Mouse (Mus musculus) neural tube, embryonic 12.5 days (tissue): Measurements from ENCODE around the gene Tmcc3. TPM values are rescaled to one million over a fixed set of nuclear protein-coding genes. Genes with fewer than 3 reads are reported as not detected.
A peak's percentile ranks its signal among the peaks of the same experiment; 100 is the strongest.

ENCODE experiments used
- ATAC-seq: fragments of 200-750 bp; cut with Nextera tagmentation; 2 replicates; pipeline ENCODE4 v1.8.0; 2017; ENCODE audit warnings: low read depth, mild to moderate bottlenecking, moderate TSS enrichment, moderate library complexity; ENCODE audit not compliant: low FRiP score
- H3K27ac ChIP-seq: fragments of 300-500 bp; sonication (generic); 2 replicates; pipeline ENCODE4 v1.5.1; 2016
- H3K27me3 ChIP-seq: fragments of 300-500 bp; sonication (generic); replicated peaks from 2 replicates; pipeline ENCODE4 v1.6.1; 2016; ENCODE audit warnings: mild to moderate bottlenecking
- H3K36me3 ChIP-seq: fragments of 300-500 bp; sonication (generic); 2 replicates; pipeline ENCODE4 v1.6.1; 2016; ENCODE audit warnings: mild to moderate bottlenecking
- H3K4me1 ChIP-seq: fragments of 300-500 bp; sonication (generic); 2 replicates; pipeline ENCODE4 v1.6.1; 2016
- H3K4me2 ChIP-seq: fragments of 300-500 bp; sonication (generic); replicated peaks from 2 replicates; pipeline ENCODE4 v1.6.1; 2016; ENCODE audit warnings: mild to moderate bottlenecking
- H3K4me3 ChIP-seq: fragments of 300-500 bp; sonication (generic); 2 replicates; pipeline ENCODE4 v1.5.1; 2016
- H3K9ac ChIP-seq: fragments of 300-500 bp; sonication (generic); 2 replicates; pipeline ENCODE4 v1.6.1; 2016; ENCODE audit warnings: mild to moderate bottlenecking
- H3K9me3 ChIP-seq: fragments of 300-500 bp; sonication (generic); 2 replicates; pipeline ENCODE4 v1.6.1; 2016; ENCODE audit warnings: mild to moderate bottlenecking
- WGBS: fragments of 180-500 bp; shearing (Covaris S2); methylation state at CpG from one replicate; pipeline ENCODE4 v1.1.7; 2016; 5-methylcytosine and 5-hydroxymethylcytosine counted together
- polyA plus RNA-seq: library from polyadenylated mRNA; unstranded; fragments of >200 nt; fragmentation: Nextera tagmentation; extraction: Ambion mirVana; gene quantifications from 2 replicates; pipeline ENCODE4 v1.2.1, GENCODE M21; 2016

Tmcc3 gene
- polyA plus RNA-seq, 1 experiment from 2014 or later = 7.6 TPM

DNA sequence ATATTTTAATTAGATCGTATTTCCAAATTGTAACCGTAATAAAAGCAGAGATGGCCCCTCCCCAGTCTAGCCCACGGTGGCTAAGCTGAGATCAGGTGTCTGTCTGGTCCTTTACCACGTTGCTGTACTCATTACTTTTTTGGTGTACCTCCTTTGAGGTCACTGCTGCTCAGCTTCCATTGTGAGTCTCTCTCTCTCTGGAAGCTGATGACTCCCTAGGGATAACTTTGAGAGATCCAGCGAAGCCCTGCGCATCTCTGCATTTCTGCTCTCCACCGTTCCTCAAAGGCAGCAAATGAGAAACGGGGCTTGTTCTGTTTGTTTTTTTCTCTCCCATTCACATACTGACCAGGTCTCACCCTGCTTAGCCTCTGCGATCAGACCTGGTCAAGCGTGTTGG is 23.3 kb downstream of the Tmcc3 start:
- H3K4me3 ChIP-seq = no peak overlapping the region
- no peaks in the 10 kb centered on the region for H3K27me3 ChIP-seq
- no peak overlapping the region for H3K4me2 ChIP-seq
- no peaks in the 10 kb centered on the region for H3K36me3 ChIP-seq
- WGBS = 75% methylated on average over 10 of the region's 10 CpGs
- H3K9ac ChIP-seq = no peak overlapping the region
- ATAC-seq = no peak
- no peaks in the 10 kb centered on the region; the same call in 1 of the 2 replicates for H3K9me3 ChIP-seq
- H3K4me1 ChIP-seq = no peaks in the 10 kb centered on the region
- no peak overlapping the region for H3K27ac ChIP-seq

DNA sequence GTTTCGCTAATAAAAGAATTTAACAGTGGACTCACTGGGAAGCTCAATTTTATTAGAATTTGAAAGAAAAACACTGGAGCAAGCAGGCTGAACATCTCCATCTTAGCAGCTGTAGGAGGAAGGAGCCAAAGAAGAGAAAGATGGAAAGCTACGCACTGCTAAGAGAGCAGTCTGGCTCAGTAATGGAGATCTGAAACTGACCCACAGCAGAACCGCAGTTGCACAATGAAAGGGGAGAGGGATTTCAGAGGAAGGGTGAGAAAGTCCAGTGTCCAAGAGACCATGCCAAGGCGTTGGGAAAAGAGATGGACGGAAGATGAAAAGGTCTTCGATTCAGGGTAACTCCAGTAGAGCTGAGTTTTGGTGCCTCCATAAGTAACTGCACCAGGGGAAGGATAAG is 24.3 kb downstream of the Tmcc3 start:
- ATAC-seq = no peak
- Histone ChIP-seq H3K4me3 (no peak overlapping the region), H3K27ac (no peak overlapping the region), H3K4me2 (no peak overlapping the region), H3K36me3 (no peaks in the 10 kb centered on the region), H3K9ac (no peak overlapping the region), H3K4me1 (no peaks in the 10 kb centered on the region), H3K9me3 (no peaks in the 10 kb centered on the region; the same call in 1 of the 2 replicates), H3K27me3 (no peaks in the 10 kb centered on the region)
- 95% methylated on average over 6 of the region's 6 CpGs for WGBS

DNA sequence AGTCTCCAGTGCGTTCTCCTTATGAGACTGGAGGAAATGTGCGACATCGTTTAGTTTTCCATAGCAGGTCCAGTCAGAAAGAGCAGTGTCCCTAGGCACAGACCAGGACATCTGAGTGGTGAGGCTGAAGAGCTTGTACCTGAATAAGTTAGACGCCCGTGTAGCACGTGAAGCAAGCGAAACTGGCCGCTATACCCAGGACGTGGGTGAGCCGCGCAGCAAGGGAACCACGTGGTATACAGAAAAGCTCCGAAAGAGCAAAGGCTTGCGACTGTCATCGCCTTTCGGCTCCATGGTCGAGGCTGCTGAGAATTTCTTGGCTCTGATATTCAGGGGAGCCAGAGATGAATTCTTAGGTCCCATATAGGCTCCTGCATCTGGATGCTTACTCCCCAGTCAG is 29.8 kb downstream of the Tmcc3 start:
- H3K9me3 ChIP-seq = no peaks in the 10 kb centered on the region
- H3K4me2 ChIP-seq = peak overlapping the region; percentile 20; the same call in 1 of the 2 replicates
- no peak overlapping the region for H3K9ac ChIP-seq
- no peak overlapping the region for H3K4me3 ChIP-seq
- no peak for ATAC-seq
- H3K27me3 ChIP-seq = no peaks in the 10 kb centered on the region
- no peak overlapping the region for H3K27ac ChIP-seq
- 73% methylated on average over 17 of the region's 17 CpGs for WGBS
- no peaks in the 10 kb centered on the region for H3K4me1 ChIP-seq
- no peaks in the 10 kb centered on the region for H3K36me3 ChIP-seq

DNA sequence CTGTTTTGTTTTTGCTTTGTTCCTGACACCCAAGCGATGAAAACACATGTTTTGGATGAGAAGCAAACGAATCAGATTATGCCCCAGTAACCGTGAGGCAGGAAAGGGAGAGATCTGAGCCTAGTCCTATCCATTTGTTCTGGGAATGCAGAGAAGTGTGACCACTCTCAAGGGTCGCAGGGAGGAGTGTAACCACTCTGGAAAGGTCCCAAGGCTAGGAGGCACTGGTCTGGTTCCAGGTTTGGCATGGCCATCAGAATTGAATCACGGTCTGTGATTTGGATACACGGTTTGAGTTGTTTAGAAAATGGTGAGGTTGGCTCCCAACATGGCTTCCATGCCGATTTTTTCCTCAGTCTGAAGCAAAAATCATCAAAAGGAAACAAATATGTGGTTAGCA is 30.5 kb downstream of the Tmcc3 start:
- H3K27ac ChIP-seq = no peak overlapping the region
- H3K4me3 ChIP-seq = no peak overlapping the region
- no peaks in the 10 kb centered on the region for H3K27me3 ChIP-seq
- no peaks in the 10 kb centered on the region for H3K4me1 ChIP-seq
- no peak overlapping the region for H3K4me2 ChIP-seq
- no peaks in the 10 kb centered on the region for H3K9me3 ChIP-seq
- no peak for ATAC-seq
- H3K9ac ChIP-seq = no peak overlapping the region
- WGBS = 80% methylated on average over 7 of the region's 7 CpGs
- H3K36me3 ChIP-seq = no peaks in the 10 kb centered on the region

- ATAC-seq = no peak
- Histone ChIP-seq H3K4me3 (no peak overlapping the region), H3K27me3 (no peaks in the 10 kb centered on the region), H3K27ac (no peak overlapping the region), H3K9me3 (no peaks in the 10 kb centered on the region), H3K9ac (no peak overlapping the region), H3K4me1 (no peaks in the 10 kb centered on the region), H3K36me3 (no peaks in the 10 kb centered on the region), H3K4me2 (no peak overlapping the region)
- WGBS = 89% methylated on average over 7 of the region's 7 CpGs
These were observed 31.8 kb downstream of the Tmcc3 start for GRCm38 (mm10) chr10:94343581-94343980.

DNA sequence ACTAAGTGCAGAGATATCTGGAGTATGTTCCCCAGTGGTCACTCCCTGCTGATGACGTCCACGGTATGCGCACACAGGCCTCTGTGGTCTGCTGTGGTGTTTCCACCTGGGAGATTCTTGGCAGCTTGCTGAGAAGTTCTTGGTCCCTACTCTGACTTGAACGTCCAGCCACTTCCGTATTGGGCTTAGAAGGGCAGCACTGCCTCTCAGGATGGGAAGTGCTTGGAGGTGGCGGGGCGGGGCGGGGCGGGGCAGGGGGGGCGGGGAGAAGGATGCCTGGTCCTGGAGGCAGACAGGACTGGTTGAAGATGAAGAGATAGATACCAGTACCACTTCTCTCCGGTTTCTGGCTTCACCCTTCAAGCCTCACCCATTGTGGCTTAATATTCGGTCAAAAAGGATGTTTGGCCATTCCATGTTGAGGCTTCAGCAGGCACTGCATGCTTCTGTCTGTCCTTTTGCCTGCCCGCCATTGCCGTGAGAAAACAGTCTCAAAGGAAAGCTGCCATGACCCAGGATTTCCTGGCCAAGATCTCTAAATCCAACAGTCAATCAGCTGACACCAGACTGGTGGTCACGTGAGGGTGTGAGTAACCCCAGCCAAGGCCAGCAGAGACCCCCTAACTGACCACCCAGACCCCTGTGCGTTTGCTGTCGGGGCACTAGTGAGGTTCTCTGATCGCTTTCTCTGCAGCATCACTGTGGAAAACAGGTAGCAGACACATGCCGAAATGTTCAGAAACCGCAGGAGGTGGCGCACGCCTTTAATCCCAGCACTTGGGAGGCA is 33.1 kb downstream of the Tmcc3 start:
- H3K4me2 ChIP-seq = no peak overlapping the region
- H3K36me3 ChIP-seq = no peaks in the 10 kb centered on the region
- H3K4me1 ChIP-seq = no peaks in the 10 kb centered on the region
- 58% methylated on average over 22 of the region's 22 CpGs for WGBS
- ATAC-seq = no peak
- no peak overlapping the region for H3K9ac ChIP-seq
- H3K4me3 ChIP-seq = no peak overlapping the region
- H3K27me3 ChIP-seq = no peaks in the 10 kb centered on the region
- H3K9me3 ChIP-seq = no peaks in the 10 kb centered on the region
- no peak overlapping the region for H3K27ac ChIP-seq

DNA sequence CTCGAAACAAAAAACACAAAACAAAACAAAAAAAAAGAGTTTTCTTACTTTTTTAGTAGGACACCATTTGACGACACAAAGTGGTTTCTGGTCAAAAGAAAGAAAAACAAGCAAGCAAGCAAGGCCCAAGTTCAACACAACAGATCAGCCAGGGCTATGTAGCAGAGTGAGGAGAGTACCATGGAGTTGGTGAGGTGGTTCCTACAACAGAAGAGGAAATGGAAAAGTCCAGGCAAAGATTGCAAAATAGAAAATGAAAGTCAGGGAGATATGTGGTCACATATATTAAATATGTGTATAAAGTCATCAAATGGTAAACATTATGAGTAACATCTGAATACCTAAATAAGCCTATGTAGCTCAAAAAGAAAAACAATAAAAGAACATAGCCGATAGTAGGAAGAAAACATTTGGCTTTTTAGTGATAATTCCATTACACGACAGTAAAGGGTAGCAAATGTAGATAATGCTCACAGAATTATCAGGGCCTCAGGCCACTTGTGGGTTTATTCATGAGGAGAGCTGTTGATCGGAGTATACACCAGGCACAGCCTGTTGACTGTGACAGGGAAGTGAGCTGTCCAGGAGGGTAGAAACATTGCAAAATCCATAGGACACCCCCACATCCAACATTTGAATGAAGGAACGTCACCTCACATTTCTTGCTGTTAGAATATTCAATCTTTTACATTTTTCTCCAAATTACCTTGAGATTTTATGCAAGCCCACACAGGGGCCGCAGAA is 33.9 kb downstream of the Tmcc3 start:
- Histone ChIP-seq H3K4me1 (0 out of 2 replicates have a peak, but pooled peaks cover 8% of the 10 kb centered on the region), H3K9ac (no peak overlapping the region), H3K27ac (no peak overlapping the region), H3K36me3 (no peaks in the 10 kb centered on the region), H3K27me3 (no peaks in the 10 kb centered on the region), H3K9me3 (no peaks in the 10 kb centered on the region), H3K4me3 (no peak overlapping the region), H3K4me2 (no peak overlapping the region)
- no peak for ATAC-seq
- 90% methylated on average over 7 of the region's 7 CpGs for WGBS

DNA sequence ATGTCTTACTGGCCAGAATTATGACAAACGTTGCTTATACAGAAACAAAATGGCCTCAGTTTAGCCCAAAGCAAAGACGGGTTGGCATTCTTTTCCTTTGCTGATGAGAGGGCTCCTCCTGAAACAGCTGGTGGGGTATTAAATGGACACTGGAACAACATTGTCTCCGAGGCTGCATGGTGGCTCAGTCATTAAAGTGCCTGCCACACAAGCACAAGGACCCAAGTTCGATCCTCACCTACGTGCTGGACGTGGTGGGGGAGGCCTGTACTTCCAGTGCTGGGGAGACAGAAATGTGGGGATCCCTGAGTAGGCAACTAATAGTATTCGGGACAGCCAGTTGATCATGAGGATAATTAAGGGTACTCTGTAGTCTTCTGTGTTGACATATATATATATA is 34.8 kb downstream of the Tmcc3 start:
- H3K36me3 ChIP-seq = no peaks in the 10 kb centered on the region
- 94% methylated on average over 7 of the region's 7 CpGs for WGBS
- H3K4me2 ChIP-seq = no peak overlapping the region
- no peak overlapping the region for H3K4me3 ChIP-seq
- no peak overlapping the region for H3K9ac ChIP-seq
- H3K27me3 ChIP-seq = no peaks in the 10 kb centered on the region
- ATAC-seq = no peak
- no peaks in the 10 kb centered on the region for H3K9me3 ChIP-seq
- H3K27ac ChIP-seq = no peak overlapping the region
- 0 out of 2 replicates have a peak, but pooled peaks cover 11% of the 10 kb centered on the region for H3K4me1 ChIP-seq

GRCm38 (mm10) chr10:94347296-94347695 is 35.5 kb downstream of the Tmcc3 start:
- Histone ChIP-seq H3K27ac (no peak overlapping the region), H3K9ac (no peak overlapping the region), H3K9me3 (no peaks in the 10 kb centered on the region), H3K4me3 (no peak overlapping the region), H3K4me2 (no peak overlapping the region), H3K36me3 (no peaks in the 10 kb centered on the region), H3K27me3 (no peaks in the 10 kb centered on the region), H3K4me1 (0 out of 2 replicates have a peak, but pooled peaks cover 11% of the 10 kb centered on the region)
- no peak for ATAC-seq
- WGBS = 71% methylated on average over 10 of the region's 10 CpGs

GRCm38 (mm10) chr10:94347959-94348358 is 36.2 kb downstream of the Tmcc3 start:
- H3K4me1 ChIP-seq = 0 out of 2 replicates have a peak, but pooled peaks cover 11% of the 10 kb centered on the region
- ATAC-seq = no peak
- no peak overlapping the region for H3K4me2 ChIP-seq
- 94% methylated on average over 10 of the region's 10 CpGs for WGBS
- no peak overlapping the region for H3K4me3 ChIP-seq
- H3K9ac ChIP-seq = no peak overlapping the region
- H3K9me3 ChIP-seq = no peaks in the 10 kb centered on the region
- no peak overlapping the region for H3K27ac ChIP-seq
- no peaks in the 10 kb centered on the region for H3K27me3 ChIP-seq
- no peaks in the 10 kb centered on the region for H3K36me3 ChIP-seq

- 0 out of 2 replicates have a peak, but pooled peaks cover 11% of the 10 kb centered on the region for H3K4me1 ChIP-seq
- H3K4me3 ChIP-seq = no peak overlapping the region
- no peaks in the 10 kb centered on the region for H3K36me3 ChIP-seq
- ATAC-seq = no peak
- H3K4me2 ChIP-seq = no peak overlapping the region
- no peaks in the 10 kb centered on the region for H3K27me3 ChIP-seq
- H3K27ac ChIP-seq = no peak overlapping the region
- no peak overlapping the region for H3K9ac ChIP-seq
- no peaks in the 10 kb centered on the region for H3K9me3 ChIP-seq
- 50% methylated on average over 5 of the region's 5 CpGs for WGBS
These were observed 38.5 kb downstream of the Tmcc3 start for GRCm38 (mm10) chr10:94350207-94350606.

- ATAC-seq = no peak
- Histone ChIP-seq H3K9me3 (no peaks in the 10 kb centered on the region), H3K27me3 (no peaks in the 10 kb centered on the region), H3K4me1 (0 out of 2 replicates have a peak, but pooled peaks cover 11% of the 10 kb centered on the region), H3K9ac (no peak overlapping the region), H3K36me3 (no peaks in the 10 kb centered on the region), H3K27ac (no peak overlapping the region), H3K4me2 (no peak overlapping the region), H3K4me3 (no peak overlapping the region)
- 70% methylated on average over 11 of the region's 11 CpGs for WGBS
These were observed 39.3 kb downstream of the Tmcc3 start for GRCm38 (mm10) chr10:94350896-94351661.
